Mouse (Mus musculus): ENCODE measurements around the gene Pitpnc1.
A peak's percentile ranks its signal among the peaks of the same experiment; 100 is the strongest.
"Not testable (repeated sequence)": the region's sequence is repeated elsewhere in the genome, so short reads cannot be mapped to it uniquely, and the experiment has no call there.

Pitpnc1 gene

GRCm38 (mm10) chr11:107470521-107471041 is at the start of gene Pitpnc1:
Gene Pitpnc1 (minus strand): TSS chr11:107470699.
- no peak for DNase-seq (ENCODE audit: extremely low spot score, low read depth, low spot score)

GRCm38 (mm10) chr11:107518645-107519429 is 48.3 kb upstream of the Pitpnc1 start:
- DNase-seq (ENCODE audit: extremely low spot score, low read depth, low spot score): no peak

- no peak for DNase-seq (ENCODE audit: extremely low spot score, low read depth, low spot score)
Observed at GRCm38 (mm10) chr11:107516387-107516786, 45.9 kb upstream of the Pitpnc1 start.

GRCm38 (mm10) chr11:107513047-107513446 is 42.5 kb upstream of the Pitpnc1 start:
- no peak for DNase-seq (ENCODE audit: extremely low spot score, low read depth, low spot score)

- DNase-seq (ENCODE audit: extremely low spot score, low read depth, low spot score): peak; percentile 39
Observed at GRCm38 (mm10) chr11:107511954-107512353, 41.5 kb upstream of the Pitpnc1 start.

- no peak for DNase-seq (ENCODE audit: extremely low spot score, low read depth, low spot score)
Observed at GRCm38 (mm10) chr11:107510362-107511269, 40.1 kb upstream of the Pitpnc1 start.

- no peak for DNase-seq (ENCODE audit: extremely low spot score, low read depth, low spot score)
Observed at GRCm38 (mm10) chr11:107509631-107510338, 39.3 kb upstream of the Pitpnc1 start.

GRCm38 (mm10) chr11:107506260-107506659 is 35.8 kb upstream of the Pitpnc1 start:
- DNase-seq (ENCODE audit: extremely low spot score, low read depth, low spot score): no peak

GRCm38 (mm10) chr11:107504364-107504763 is 33.9 kb upstream of the Pitpnc1 start:
- not testable (repeated sequence) for DNase-seq (ENCODE audit: extremely low spot score, low read depth, low spot score)

GRCm38 (mm10) chr11:107502801-107503200 is 32.3 kb upstream of the Pitpnc1 start:
- DNase-seq (ENCODE audit: extremely low spot score, low read depth, low spot score): no peak

- DNase-seq (ENCODE audit: extremely low spot score, low read depth, low spot score): no peak
Observed at GRCm38 (mm10) chr11:107484341-107484740, 13.8 kb upstream of the Pitpnc1 start.

- no peak for DNase-seq (ENCODE audit: extremely low spot score, low read depth, low spot score)
Observed at GRCm38 (mm10) chr11:107479862-107480203, 9.3 kb upstream of the Pitpnc1 start.

- DNase-seq (ENCODE audit: extremely low spot score, low read depth, low spot score): peak; percentile 88
Observed at GRCm38 (mm10) chr11:107479053-107479861, 8.8 kb upstream of the Pitpnc1 start, which contains the start of gene Psmd12. Gene Psmd12 (plus strand): TSS chr11:107479484.

GRCm38 (mm10) chr11:107473137-107473820 is 2.8 kb upstream of the Pitpnc1 start:
- no peak for DNase-seq (ENCODE audit: extremely low spot score, low read depth, low spot score)

- no peak for DNase-seq (ENCODE audit: extremely low spot score, low read depth, low spot score)
Observed at GRCm38 (mm10) chr11:107472304-107472703, 1.8 kb upstream of the Pitpnc1 start.

- no peak for DNase-seq (ENCODE audit: extremely low spot score, low read depth, low spot score)
Observed at GRCm38 (mm10) chr11:107471071-107471720, 697 bp upstream of the Pitpnc1 start.

- DNase-seq (ENCODE audit: extremely low spot score, low read depth, low spot score): no peak
Observed at GRCm38 (mm10) chr11:107469523-107470371, 752 bp downstream of the Pitpnc1 start.

GRCm38 (mm10) chr11:107469031-107469522 is 1.4 kb downstream of the Pitpnc1 start:
- DNase-seq (ENCODE audit: extremely low spot score, low read depth, low spot score): no peak

All from hindlimb bud, embryonic 11.5 days (tissue).